Mouse (Mus musculus) gastrocnemius, postnatal 14 days (tissue): ENCODE data around the gene Arhgap15. TPM values are rescaled to one million over a fixed set of nuclear protein-coding genes. Genes with fewer than 3 reads are reported as not detected.
A peak's percentile ranks its signal among the peaks of the same experiment; 100 is the strongest.

Experiments
- DNase-seq: peaks from one replicate; pipeline ENCODE4 v3.0.0; 2021; ENCODE audit warnings: mixed read lengths
- intact Hi-C: fragments of 180-260 bp; cut with DNase I; formaldehyde crosslinking; loops from one replicate; pipeline ENCODE4 v1.15.1; 2025; ENCODE audit warnings: low total_unique reads
- total RNA-seq, 2 experiments: library from RNA; stranded (reverse); gene quantifications; 2 replicates each; pipeline ENCODE4 v1.2.3; 2021

Gene Arhgap15
- total RNA-seq, 2 experiments from 2014 or later = 0.53 to 0.66 TPM

- no peak for DNase-seq
- intact Hi-C loops = no loop called here
These were observed 21.4 kb downstream of the Arhgap15 start for GRCm38 (mm10) chr2:43769850-43770570.

- intact Hi-C loops = no loop called here
- DNase-seq = no peak
These were observed 24.0 kb downstream of the Arhgap15 start for GRCm38 (mm10) chr2:43772640-43773039.

- DNase-seq = no peak
- intact Hi-C loops = no loop called here
These were observed 33.5 kb downstream of the Arhgap15 start for GRCm38 (mm10) chr2:43782157-43782556.

- no peak for DNase-seq
- intact Hi-C loops = no loop called here
These were observed 35.4 kb downstream of the Arhgap15 start for GRCm38 (mm10) chr2:43783759-43784735.

GRCm38 (mm10) chr2:43786101-43786500, 37.5 kb downstream of the Arhgap15 start:
- intact Hi-C loops = no loop called here

GRCm38 (mm10) chr2:43787141-43787540, 38.5 kb downstream of the Arhgap15 start:
- DNase-seq = peak; percentile 13
- intact Hi-C loops = no loop called here

More at GRCm38 (mm10) chr2:43786101-43786500, 37.5 kb downstream of the Arhgap15 start:
- no peak for DNase-seq

- intact Hi-C loops = no loop called here
- DNase-seq = no peak
These were observed 39.9 kb downstream of the Arhgap15 start for GRCm38 (mm10) chr2:43788484-43788883.

GRCm38 (mm10) chr2:43790049-43790693, 41.5 kb downstream of the Arhgap15 start:
- intact Hi-C loops = loop anchor here (10.0 kb wide), 1 partner anchor 55 kb away; no protein-coding TSS in a partner anchor
- no peak for DNase-seq

GRCm38 (mm10) chr2:43791575-43791974, 43.0 kb downstream of the Arhgap15 start:
- intact Hi-C loops = loop anchor here (10.0 kb wide), 1 partner anchor 53 kb away; no protein-coding TSS in a partner anchor
- no peak for DNase-seq

- intact Hi-C loops = loop anchor here (10.0 kb wide), 1 partner anchor 52 kb away; no protein-coding TSS in a partner anchor
- DNase-seq = no peak
These were observed 44.5 kb downstream of the Arhgap15 start for GRCm38 (mm10) chr2:43793105-43793504.

GRCm38 (mm10) chr2:43794700-43795099, 46.1 kb downstream of the Arhgap15 start:
- no peak for DNase-seq
- intact Hi-C loops = loop anchor here (10.0 kb wide), 1 partner anchor 50 kb away; no protein-coding TSS in a partner anchor

- intact Hi-C loops = loop anchor here (10.0 kb wide), 1 partner anchor 48 kb away; no protein-coding TSS in a partner anchor
- no peak for DNase-seq
These were observed 47.8 kb downstream of the Arhgap15 start for GRCm38 (mm10) chr2:43796448-43796847.

- DNase-seq = peak; percentile 67
- intact Hi-C loops = no loop called here
These were observed 57.5 kb downstream of the Arhgap15 start for GRCm38 (mm10) chr2:43805960-43806744.

GRCm38 (mm10) chr2:43815896-43816787, 67.5 kb downstream of the Arhgap15 start:
- intact Hi-C loops = no loop called here
- no peak for DNase-seq

GRCm38 (mm10) chr2:43816788-43817581, 68.4 kb downstream of the Arhgap15 start:
- intact Hi-C loops = no loop called here
- DNase-seq = peak; percentile 33

- no peak for DNase-seq
- intact Hi-C loops = no loop called here
These were observed 87.3 kb downstream of the Arhgap15 start for GRCm38 (mm10) chr2:43835931-43836330.

GRCm38 (mm10) chr2:43841644-43842043, 93.0 kb downstream of the Arhgap15 start:
- intact Hi-C loops = loop anchor here (10.0 kb wide), 1 partner anchor 47 kb away; no protein-coding TSS in a partner anchor

More at GRCm38 (mm10) chr2:43841644-43842043, 93.0 kb downstream of the Arhgap15 start:
- DNase-seq = peak; percentile 5
